Mouse (Mus musculus): ENCODE results near the gene Gm3055.
"Not testable (repeated sequence)": the region's sequence is repeated elsewhere in the genome, so short reads cannot be mapped to it uniquely, and the experiment has no call there.

DNA sequence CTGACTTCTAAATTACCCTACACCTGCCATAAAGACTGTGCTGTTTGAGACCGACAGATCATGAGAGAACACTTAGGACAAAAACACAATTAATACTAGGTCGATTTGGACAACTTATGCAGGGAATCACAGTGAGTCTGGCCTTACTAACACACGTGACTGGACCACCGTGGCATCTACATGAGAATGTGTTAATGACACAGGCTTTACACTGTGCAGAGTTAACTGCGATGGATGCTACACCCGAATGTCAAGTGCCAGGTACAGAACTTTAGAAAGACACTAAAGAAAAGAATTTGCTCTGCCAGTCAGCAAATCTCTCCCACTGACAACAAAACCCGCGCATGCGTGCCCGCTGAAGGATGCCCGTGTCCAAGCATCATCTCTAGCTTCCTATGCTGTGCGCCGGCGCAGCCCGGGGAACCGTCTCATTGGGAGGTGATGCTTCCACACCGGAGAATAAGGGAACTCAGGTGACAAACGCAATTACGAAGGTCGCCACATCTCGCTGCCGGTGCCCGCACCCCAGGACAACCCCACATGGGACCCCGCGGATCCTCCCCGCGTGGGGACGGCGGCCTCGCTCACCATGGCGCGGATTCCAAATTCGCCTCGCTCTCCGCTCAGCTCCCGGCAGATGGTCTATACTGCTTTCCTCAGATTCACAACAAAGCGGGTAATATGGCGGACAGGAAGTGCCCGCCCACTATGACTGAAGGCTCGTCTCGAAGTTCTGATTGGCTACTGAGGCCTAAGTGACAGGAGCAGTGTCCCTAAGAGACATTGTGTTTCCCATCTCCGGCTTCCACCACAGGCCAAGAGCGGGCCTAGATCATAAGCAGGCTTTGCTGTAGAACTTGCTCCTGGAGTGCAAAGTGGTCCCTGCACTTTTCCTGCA is at the start of gene Gm3055:
- not testable (repeated sequence) for TF ChIP-seq POLR2A (IDR thresholded peaks at IDR 0.05; ENCODE audit: control insufficient read depth, extremely low read depth, insufficient read depth, low read length, poor library complexity); CTCF (IDR thresholded peaks at IDR 0.05; ENCODE audit: borderline replicate concordance, control insufficient read depth, extremely low read depth, insufficient read depth, low read length, poor library complexity)
